Mouse (Mus musculus) monocyte, adult 5-6 weeks (primary cell): Measurements from ENCODE around the gene Gtf3c6. TPM values are rescaled to one million over a fixed set of nuclear protein-coding genes. Genes with fewer than 3 reads are reported as not detected.
"Not testable (repeated sequence)": the region's sequence is repeated elsewhere in the genome, so short reads cannot be mapped to it uniquely, and the experiment has no call there.

Experiments
- ATAC-seq: fragments of 153-309, 156-312 bp; replicated peaks from 2 replicates; pipeline ENCODE4 v1.8.0; 2017; ENCODE audit warnings: mild to moderate bottlenecking; ENCODE audit not compliant: low TSS enrichment, insufficient number of reproducible peaks, severe bottlenecking, poor library complexity, low FRiP score
- total RNA-seq: library from RNA; stranded (forward); fragments of 200-1000, 200-491, 200-594 nt; gene quantifications from 3 replicates; pipeline ENCODE4 v1.2.3, GENCODE M21; 2017

The Gtf3c6 gene
- total RNA-seq: 59.3 to 82.5 TPM (median 81.6 TPM) in 3 replicates

DNA sequence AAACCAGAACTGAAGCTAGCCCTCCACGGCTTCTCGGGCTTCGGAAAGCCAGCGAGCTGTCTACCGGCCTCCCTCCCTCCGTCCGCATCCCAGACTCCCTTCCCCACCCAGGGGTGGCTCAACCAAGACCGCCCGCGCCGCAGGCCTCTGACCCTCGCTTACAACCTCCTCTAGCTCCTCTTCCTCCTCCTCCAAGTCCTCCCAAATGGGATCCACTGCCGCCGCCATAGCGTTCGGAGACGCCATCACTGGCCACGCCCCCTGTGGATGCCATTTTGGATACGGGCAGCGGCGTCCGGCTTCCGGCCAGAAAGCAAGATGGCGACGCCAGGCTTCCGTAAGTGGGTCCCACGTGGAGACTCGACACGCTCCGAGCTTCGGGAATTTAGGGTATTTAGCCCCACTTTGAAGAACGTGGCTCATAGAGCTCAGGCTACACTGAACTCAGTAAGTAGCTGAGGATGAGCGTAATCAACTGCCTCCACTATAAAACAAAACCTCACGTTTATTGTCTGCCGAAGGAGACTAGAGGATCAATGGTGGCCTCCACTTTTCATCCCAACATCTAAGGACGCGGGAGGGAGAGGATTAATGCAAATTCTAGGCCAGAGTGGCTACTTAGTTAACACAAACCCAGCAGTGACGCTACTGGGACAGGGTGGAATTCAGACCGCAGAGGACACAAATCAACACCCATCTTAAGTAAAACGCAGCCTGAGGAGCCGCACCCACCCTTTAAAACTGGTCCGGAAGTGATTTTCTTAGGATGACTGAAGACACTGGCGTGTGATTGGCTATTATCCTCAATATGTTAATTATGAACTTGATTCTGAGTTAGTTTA lies at the start of gene Gtf3c6:
Gene Gtf3c6, minus strand, starts transcription at position 695 of the 842 bp plus-strand sequence.
- peak; percentile 83 for ATAC-seq

DNA sequence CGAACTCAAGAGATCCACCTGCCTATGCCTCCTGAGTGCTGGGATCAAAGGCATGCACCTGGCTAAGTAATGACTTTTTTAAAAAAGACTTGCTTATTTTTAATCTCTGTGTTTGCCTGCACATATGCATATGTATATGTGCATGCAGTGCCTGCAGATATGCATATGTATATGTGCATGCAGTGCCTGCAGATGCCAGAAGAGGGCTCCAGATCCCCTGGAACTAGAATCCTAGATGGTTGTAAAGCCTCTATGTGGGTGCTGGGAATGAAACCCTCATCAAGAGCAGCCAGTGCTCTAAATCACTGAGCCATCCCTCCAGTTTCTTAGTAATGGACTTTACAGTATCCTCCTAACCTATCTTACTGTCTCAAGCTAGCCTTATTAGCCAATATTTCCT lies 48.1 kb upstream of the Gtf3c6 start:
- no peak for ATAC-seq

DNA sequence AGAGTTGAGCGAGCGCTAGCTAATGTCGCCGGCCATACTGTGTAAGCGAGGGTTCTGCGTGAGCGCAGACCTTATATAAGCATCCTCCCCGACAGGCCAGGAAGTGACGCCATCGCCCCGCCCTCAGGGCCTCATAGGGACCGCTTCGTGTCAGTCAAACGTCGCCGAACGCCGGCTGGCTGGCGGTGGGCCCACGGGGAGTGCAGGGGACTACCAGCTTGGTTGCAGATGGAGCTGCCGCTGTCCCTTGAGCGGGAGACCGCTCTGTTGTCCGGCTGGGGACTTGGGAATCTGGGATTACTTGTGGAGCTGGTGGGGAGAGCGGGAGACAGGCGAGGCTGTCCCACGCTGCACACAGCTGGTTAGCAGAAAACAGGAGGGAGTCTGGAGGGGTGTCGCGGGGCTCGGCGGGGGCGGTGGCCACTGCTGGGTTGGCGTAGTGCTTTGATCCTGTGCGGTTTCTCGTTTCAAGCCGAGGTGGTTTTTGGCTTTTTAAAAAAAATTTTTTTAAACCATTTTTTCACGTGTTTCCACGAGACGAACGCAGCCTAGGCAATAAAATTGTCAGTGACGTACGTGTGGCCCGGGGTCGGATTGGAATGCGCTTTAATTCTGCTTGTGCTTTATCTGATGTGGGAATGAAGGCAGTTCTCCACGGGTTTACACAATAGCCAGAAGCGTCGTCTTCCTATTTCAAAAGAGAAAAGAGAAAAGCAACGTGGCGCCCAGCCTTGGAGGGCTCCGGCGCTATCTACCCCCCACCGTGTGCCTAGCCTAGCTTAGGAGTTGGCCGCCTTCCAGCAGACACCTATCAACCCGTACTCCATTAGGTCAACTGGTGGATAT lies 44.5 kb upstream of the Gtf3c6 start, which contains the start of gene Amd1:
Gene Amd1, minus strand, starts transcription at position 47 of the 846 bp plus-strand sequence.
- ATAC-seq: peak; percentile 98

DNA sequence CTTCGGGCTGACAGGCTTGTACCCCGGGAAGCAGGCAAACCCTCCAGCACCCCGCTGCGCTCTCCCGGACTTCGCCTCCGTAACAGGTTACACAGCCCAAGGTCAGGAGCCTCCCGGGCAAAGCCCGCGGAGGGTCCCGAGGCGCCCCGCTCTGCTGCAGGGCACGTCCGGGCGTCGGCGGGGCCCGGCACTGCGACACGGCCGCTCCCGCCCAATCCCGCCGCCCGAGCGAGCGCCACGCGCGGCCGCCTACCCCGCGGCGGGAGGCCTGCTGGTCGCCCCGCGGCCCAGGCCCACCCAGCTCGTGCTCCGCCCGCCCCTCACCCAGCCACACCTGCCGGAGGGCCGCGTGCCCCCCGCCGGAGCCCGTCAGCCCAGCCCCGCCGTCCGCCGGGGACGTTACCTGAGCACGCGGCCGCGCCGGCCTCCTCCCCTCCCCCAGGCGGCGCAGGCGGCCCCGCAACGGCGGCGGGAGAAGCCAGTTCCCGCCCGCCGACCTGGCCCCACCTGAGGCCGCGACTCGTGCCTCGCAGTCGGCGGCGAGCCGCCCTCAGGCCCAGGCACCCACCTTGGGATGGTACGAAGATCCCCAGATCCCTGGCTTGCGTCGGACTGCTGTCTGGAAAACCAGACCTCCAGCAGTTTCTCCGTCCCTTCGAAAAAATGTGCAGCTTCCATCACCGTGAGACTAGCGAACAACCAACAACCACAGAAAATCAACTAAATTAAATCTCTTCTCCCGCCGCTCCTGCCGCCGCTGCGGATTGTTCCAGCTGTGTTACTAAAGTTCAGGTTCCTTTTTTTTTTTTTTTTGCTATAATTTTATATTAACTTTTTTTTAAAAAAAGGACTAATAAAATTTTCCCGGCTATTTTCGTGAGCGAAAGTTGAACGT lies 43.5 kb upstream of the Gtf3c6 start:
- not testable (repeated sequence) for ATAC-seq

DNA sequence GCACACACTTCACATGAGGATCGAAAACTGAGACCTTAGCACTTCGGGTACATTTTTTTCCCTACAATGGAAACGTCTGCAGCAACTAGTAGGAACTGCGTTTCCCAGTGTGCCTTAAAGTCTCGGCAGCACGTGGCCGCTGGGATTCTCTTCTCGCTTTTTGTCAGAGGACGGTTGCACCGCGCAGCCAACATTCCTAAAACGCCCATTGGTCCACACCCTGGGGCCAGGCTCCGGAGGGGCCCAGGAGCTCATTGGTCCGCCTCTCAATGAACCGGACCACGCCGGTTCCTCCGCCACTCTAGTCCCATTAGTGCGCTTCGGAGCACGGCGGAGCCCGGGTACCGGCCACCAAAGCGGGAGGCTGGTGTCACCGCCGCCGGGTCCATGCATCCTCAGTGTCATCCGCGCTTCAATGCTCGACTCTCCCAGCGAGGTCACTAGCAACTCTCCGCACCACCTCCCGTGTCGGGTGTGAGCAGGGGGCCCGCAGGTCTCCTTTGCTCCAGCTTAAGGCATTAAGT lies 42.8 kb upstream of the Gtf3c6 start:
- ATAC-seq: peak; percentile 71

DNA sequence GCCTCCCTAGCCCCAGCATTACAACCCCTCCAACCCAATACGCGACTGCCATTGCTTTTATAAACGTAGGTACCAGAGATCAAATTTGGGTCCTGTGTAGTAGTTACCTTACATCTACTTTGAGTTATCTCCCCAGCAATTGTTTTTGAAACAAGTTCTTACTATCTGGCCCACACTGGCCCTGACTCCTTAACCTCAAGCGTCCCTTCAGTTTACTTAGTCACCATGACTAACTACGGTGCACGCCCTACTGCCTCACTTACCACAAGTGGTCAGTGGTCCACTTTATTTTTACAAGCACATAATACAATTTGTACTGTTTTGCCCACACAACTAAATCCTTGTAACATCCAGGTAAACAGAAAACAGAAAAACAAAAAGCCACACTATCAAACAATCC lies 34.7 kb upstream of the Gtf3c6 start:
- no peak for ATAC-seq

DNA sequence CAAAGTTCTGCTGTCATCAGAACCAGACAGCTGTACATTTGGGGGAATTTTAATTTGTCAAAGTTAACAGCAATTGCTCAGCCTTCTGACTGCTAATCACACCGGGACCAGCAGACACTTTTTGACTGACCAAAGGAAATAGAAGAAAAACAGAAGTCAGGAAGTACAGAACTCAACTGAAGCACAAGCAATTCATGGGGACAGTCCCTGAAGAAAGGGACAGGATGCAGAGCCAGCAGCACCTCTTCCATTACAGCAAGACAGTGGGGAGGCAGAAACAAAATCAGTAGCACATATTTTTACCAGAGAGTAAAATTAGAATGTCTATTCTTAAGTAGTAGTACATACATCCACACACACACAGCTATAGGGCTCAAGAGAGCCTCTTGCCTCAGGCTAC lies 28.9 kb upstream of the Gtf3c6 start:
- ATAC-seq: no peak

DNA sequence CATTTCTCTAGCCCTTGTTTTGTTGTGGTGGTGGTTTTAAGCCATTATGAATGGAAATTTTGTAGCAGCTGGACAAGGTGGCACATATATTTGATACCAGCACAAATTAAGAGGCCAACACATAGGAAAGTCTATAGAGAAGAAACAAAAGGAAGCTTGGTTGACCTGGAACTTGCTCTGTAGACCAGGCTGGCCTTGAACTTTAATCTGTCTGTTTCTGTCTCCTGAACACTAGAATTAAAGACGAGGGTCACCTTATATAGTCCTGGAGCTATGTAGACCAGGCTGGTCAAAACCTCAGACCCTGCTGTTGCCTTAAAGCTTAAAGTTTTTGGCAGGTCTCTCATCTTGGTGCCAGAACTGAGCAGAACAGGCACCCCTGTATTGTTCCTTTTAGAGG lies 27.7 kb upstream of the Gtf3c6 start:
- ATAC-seq: no peak

DNA sequence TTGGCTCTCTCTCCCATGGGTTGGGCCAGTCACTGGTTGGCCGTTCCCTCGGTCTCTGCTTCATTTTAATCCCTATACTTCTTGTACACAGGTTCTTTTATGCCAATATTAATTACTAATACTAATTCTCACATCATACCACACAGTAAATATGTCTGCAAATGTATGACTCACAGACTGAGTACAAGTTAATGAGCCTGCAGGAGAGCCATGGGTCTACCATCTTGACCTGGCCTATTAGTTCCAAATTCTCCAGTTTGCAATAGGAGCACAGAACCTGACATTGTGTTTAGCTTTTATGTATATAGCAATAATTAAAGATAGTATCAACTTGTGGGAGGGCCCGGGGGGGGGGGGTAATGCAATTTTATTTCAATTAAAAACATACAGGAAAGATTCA lies 27.1 kb upstream of the Gtf3c6 start:
- no peak for ATAC-seq

DNA sequence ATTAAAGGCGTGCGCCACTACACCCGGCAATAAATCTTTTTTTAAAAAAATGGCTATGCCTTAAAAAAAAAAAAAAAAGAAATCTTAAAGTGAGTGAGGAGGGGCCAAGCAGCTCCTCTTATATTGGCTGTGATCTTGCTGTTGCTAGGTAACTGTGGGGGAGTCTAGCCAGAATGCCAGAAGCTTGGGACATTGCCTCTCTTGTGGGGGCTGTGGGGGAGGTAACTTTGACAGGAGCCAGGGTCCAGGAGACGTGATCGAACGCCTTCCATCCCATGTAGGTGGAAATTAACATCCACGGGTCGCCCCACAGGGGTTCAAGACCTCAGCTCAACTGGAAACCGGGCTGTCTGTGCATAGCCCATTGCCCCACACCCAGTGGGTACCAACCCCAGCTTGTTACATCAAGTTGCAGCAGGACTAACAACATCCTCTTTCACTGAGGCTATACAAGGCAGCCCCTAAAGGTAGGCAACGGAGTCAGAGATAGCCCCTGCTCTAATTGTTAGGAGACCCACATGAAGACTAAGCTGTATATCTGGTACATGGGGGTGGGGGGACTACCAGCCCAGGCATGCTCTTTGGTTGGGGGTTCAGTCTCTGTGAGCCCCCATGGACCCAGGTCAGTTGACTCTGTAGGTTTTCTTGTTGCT lies 26.4 kb upstream of the Gtf3c6 start:
- ATAC-seq: no peak

DNA sequence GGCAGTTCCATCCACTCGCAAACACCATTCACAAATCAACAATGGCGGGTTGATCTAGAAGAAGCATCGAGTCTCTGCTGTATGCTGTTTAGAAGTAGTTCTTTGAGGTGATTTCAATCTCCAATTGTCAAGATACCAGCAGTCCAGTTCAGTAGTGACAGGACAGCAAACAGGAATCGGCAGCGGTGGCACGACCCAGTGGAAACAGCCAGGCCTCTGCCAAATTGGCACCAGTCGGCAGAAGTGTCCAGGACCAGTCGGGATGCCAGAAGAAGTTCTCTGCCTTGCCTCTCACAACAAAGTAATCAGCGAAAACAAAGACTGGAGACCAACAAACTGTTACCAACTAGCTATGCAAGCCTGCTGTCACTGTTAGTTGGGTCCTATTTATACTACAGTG lies 25.7 kb upstream of the Gtf3c6 start:
- ATAC-seq: no peak

DNA sequence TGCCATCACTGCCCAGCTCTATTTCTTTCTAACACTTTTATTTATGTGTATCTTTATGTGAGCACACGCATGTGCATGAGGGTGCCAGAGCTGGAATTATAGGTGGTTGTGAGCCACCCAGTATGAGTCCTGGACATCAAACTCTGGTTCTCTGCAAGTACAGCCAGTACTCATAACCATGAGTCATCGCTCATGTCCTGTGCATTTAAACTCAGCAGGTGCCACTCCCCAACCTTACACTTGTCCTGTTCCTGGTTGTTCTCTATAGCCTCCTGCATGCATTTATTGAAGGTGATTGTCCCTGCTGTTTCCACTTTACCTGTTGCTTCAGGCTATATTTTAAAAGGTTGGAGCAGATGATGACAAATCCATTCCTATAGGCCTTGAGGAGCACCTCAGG lies 23.7 kb upstream of the Gtf3c6 start:
- no peak for ATAC-seq

DNA sequence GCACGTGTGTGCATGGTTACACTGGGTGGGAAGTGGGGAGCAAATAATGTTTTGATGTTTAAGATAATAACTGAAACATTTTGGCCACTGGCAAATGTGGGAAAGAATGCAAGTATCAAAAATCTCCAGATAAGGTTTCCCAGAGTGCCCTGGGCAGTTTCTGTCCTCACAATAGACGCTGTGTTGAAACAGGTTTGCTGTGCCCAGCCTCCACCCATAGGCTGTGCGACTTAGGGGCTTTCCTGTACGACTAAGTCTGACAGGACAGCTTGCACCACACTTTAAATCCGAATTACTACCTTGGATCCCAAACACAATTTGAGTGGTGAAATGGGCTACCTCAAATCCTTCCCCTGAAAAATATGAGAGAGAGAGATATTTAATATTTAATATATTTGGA lies 20.4 kb upstream of the Gtf3c6 start:
- ATAC-seq: no peak

DNA sequence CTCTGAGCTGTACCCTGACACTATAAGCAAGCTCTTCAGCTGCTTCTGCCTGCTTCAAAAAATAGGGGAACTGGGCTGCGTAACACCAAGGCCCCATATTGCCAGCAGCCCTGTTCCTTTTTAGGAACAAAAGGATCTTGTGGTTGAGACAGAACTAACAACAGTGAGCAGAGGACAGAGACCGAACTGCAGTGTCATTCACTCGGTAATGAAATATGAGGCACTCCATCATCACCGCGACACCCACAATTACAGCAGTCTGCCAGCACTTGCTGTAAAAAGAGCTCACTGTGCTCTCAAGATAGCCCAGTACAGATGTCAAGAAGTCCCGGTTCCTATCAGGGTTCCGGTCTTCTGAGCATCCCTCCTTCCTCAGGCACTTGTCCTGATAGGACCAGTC lies 18.1 kb upstream of the Gtf3c6 start:
- ATAC-seq: peak; percentile 96

DNA sequence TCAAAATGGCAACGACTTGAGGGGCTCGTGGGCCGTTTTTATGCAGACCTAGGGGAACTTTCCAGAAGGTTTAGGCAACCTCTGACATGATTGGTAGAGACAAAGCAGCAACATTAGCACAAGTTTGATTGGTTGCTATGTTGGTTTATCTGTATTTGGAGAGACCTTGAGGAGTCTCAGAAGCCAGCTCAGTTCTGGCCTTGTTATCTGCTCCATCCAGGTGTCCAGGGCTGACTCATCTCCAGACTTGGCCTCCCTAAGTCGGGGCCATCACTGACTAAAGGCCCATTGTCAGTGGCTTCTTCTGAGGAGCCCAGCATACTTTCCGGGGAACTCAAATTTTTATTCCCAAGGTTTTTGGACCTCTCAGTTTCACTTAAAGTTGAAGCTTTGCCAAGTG lies 16.0 kb upstream of the Gtf3c6 start:
- no peak for ATAC-seq

DNA sequence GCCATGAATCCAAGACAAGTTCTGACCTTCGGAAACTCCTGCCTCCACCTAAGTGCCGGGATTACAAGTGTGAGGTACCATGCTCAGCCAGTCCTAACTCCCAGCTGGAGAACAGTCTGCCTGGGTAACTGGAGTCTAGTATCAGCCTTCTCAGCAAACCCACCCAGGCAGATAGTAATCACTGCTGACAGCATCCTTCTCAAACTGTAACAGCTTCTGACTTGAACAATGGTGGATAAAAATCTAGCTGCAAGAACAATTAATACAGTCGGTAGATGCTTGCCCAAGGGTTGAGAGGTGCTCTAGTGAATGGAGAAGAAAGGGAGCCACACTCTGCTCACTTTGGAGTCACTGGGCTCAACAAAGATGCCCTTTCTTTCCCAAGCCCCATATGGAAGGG lies 13.3 kb upstream of the Gtf3c6 start:
- ATAC-seq: no peak

DNA sequence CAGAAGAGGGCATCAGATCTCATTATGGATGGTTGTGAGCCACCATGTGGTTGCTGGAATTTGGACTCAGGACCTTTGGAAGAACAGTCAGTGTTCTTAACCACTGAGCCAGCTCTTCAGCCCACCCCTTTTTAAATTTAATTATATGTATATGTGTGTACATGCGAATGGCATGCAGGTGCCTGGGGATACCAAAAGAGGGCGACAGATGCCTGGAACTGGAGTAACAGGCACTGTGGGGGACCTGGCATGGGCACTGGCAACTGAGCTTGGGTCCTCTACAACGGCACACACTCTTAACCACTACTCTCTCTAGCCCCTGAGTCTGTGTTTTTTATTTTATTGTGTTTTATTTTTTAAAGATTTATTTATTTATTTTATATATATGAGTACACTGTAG lies 7.0 kb upstream of the Gtf3c6 start:
- ATAC-seq: no peak

DNA sequence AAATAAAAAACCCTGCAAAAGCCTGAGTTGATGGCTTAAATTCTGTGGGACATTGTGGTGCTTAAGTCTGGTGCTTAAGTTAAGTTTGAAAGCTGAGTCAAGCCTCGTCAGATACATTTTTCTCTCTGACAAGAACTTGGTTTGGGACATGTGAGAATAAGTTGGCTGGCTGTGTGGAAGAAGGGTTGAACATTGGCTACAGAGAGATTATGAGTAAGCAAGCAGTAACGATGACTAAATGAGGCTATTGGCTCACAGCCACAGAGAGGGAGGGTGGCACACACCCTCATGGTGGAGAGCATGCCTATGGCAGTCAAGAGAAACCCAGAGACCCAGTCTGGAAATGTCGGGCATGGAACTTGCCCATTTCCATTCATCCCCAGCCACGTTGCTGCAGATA lies 5.8 kb upstream of the Gtf3c6 start:
- ATAC-seq: no peak
